Mouse (Mus musculus): ENCODE measurements around the gene Inpp5e.

- no peak for TF ChIP-seq POLR2A (IDR thresholded peaks at IDR 0.05; ENCODE audit: control insufficient read depth, extremely low read depth, insufficient read depth, low read length, poor library complexity)
- 0 out of 2 replicates have a peak, but pooled peaks have one; percentile 11 for TF ChIP-seq CTCF (IDR thresholded peaks at IDR 0.05; ENCODE audit: borderline replicate concordance, control insufficient read depth, extremely low read depth, insufficient read depth, low read length, poor library complexity)
Observed at GRCm38 (mm10) chr2:26358667-26359320, 50.2 kb downstream of the Inpp5e start.

All from thymus, adult 2 months (tissue).